Mouse (Mus musculus): ENCODE measurements around the gene Cog6. TPM values are rescaled to one million over a fixed set of nuclear protein-coding genes. Genes with fewer than 3 reads are reported as not detected.

Gene Cog6
- 10 to 100 TPM; 50.5 to 53.0 TPM for total RNA-seq (2021)

- DNase-seq = peak; percentile 85
Observed at GRCm38 (mm10) chr3:53016436-53017340, at the start of gene Cog6. Gene Cog6 (minus strand): TSS chr3:53017237.

GRCm38 (mm10) chr3:53066095-53066372, 49.0 kb upstream of the Cog6 start:
- no peak for DNase-seq

- DNase-seq = no peak
Observed at GRCm38 (mm10) chr3:53065267-53066094, 48.4 kb upstream of the Cog6 start.

GRCm38 (mm10) chr3:53063423-53064147, 46.5 kb upstream of the Cog6 start:
- DNase-seq = peak; percentile 48

- no peak for DNase-seq
Observed at GRCm38 (mm10) chr3:53059959-53060358, 42.9 kb upstream of the Cog6 start.

GRCm38 (mm10) chr3:53056430-53056829, 39.4 kb upstream of the Cog6 start:
- no peak for DNase-seq

- no peak for DNase-seq
Observed at GRCm38 (mm10) chr3:53052385-53052784, 35.3 kb upstream of the Cog6 start.

GRCm38 (mm10) chr3:53046371-53046770, 29.3 kb upstream of the Cog6 start:
- DNase-seq = no peak

- no peak for DNase-seq
Observed at GRCm38 (mm10) chr3:53045697-53046096, 28.7 kb upstream of the Cog6 start.

- no peak for DNase-seq
Observed at GRCm38 (mm10) chr3:53044682-53045299, 27.8 kb upstream of the Cog6 start.

GRCm38 (mm10) chr3:53044238-53044637, 27.2 kb upstream of the Cog6 start:
- peak; percentile 72 for DNase-seq

GRCm38 (mm10) chr3:53043206-53043780, 26.3 kb upstream of the Cog6 start:
- no peak for DNase-seq

- no peak for DNase-seq
Observed at GRCm38 (mm10) chr3:53042240-53042567, 25.2 kb upstream of the Cog6 start.

GRCm38 (mm10) chr3:53041411-53042239, 24.6 kb upstream of the Cog6 start, which contains the start of gene Lhfp:
Gene Lhfp (plus strand): TSS chr3:53041528.
- peak; percentile 86 for DNase-seq

GRCm38 (mm10) chr3:53040593-53041410, 23.8 kb upstream of the Cog6 start:
- DNase-seq = no peak

GRCm38 (mm10) chr3:53039746-53040145, 22.7 kb upstream of the Cog6 start:
- no peak for DNase-seq

- no peak for DNase-seq
Observed at GRCm38 (mm10) chr3:53038913-53039312, 21.9 kb upstream of the Cog6 start.

GRCm38 (mm10) chr3:53036941-53037340, 19.9 kb upstream of the Cog6 start:
- DNase-seq = no peak

GRCm38 (mm10) chr3:53036076-53036475, 19.0 kb upstream of the Cog6 start:
- DNase-seq = no peak

- peak; percentile 53 for DNase-seq
Observed at GRCm38 (mm10) chr3:53033448-53033847, 16.4 kb upstream of the Cog6 start.

All from heart, postnatal 4 days (tissue).